Mouse (Mus musculus) kidney, embryonic 16.5 days (tissue): ENCODE results near the gene Pip4k2c. TPM values are rescaled to one million over a fixed set of nuclear protein-coding genes. Genes with fewer than 3 reads are reported as not detected.

Experiments used
- polyA plus RNA-seq: library from polyadenylated mRNA; unstranded; fragments of >200 nt; fragmentation: Nextera tagmentation; extraction: Ambion mirVana; gene quantifications from 2 replicates; pipeline ENCODE4 v1.2.1, GENCODE M21; 2015

The Pip4k2c gene
- polyA plus RNA-seq, 1 experiment from 2014 or later = 50.9 TPM

Other genes starting within 250 kb of the Pip4k2c start
- 70.5 and 76.1 TPM in 2 replicates for gene Ctdsp2, start 232.9 kb downstream of the Pip4k2c start, polyA plus RNA-seq
- 0.17 and 0.22 TPM in 2 replicates for gene Avil, start 210.9 kb downstream of the Pip4k2c start, polyA plus RNA-seq
- 102 and 103 TPM in 2 replicates for gene Tsfm, start 180.7 kb downstream of the Pip4k2c start, polyA plus RNA-seq
- 52.8 and 58.2 TPM in 2 replicates for gene Mettl1, start 170.2 kb downstream of the Pip4k2c start, polyA plus RNA-seq
- gene Eef1akmt3, start 170.1 kb downstream of the Pip4k2c start, polyA plus RNA-seq = 0.76 and 0.94 TPM in 2 replicates
- gene Cyp27b1, start 163.3 kb downstream of the Pip4k2c start, polyA plus RNA-seq = 32.6 and 53.8 TPM in 2 replicates
- 1.2 and 1.4 TPM in 2 replicates for gene March9, start 151.4 kb downstream of the Pip4k2c start, polyA plus RNA-seq
- gene Cdk4, start 148.1 kb downstream of the Pip4k2c start, polyA plus RNA-seq = 1,871 and 1,917 TPM in 2 replicates
- 205 and 208 TPM in 2 replicates for gene Tspan31, start 141.3 kb downstream of the Pip4k2c start, polyA plus RNA-seq
- gene Agap2, start 136.3 kb downstream of the Pip4k2c start, polyA plus RNA-seq = 0.04 and 0.09 TPM in 2 replicates
- gene Os9, start 90.5 kb downstream of the Pip4k2c start, polyA plus RNA-seq = 106 and 110 TPM in 2 replicates
- 7.2 and 10.1 TPM in 2 replicates for gene B4galnt1, start 46.4 kb downstream of the Pip4k2c start, polyA plus RNA-seq
- 2.7 and 4.4 TPM in 2 replicates for gene Slc26a10, start 30.9 kb downstream of the Pip4k2c start, polyA plus RNA-seq
- gene Arhgef25, start 21.5 kb downstream of the Pip4k2c start, polyA plus RNA-seq = 47.8 and 53.8 TPM in 2 replicates
- gene Dtx3, start 15.9 kb downstream of the Pip4k2c start, polyA plus RNA-seq = 115 and 125 TPM in 2 replicates
- 0.76 and 1.7 TPM in 2 replicates for gene Kif5a, start 51.8 kb upstream of the Pip4k2c start, polyA plus RNA-seq
- gene Dctn2, start 54.8 kb upstream of the Pip4k2c start, polyA plus RNA-seq = 206 and 212 TPM in 2 replicates
- 13.3 and 14.8 TPM in 2 replicates for gene Mbd6, start 77.4 kb upstream of the Pip4k2c start, polyA plus RNA-seq
- 115 and 123 TPM in 2 replicates for gene Mars, start 100.2 kb upstream of the Pip4k2c start, polyA plus RNA-seq
- 2.5 and 2.6 TPM in 2 replicates for gene Arhgap9, start 110.4 kb upstream of the Pip4k2c start, polyA plus RNA-seq
- gene Gli1, start 130.4 kb upstream of the Pip4k2c start, polyA plus RNA-seq = 7.5 and 9.5 TPM in 2 replicates
- gene Inhbe, start 142.8 kb upstream of the Pip4k2c start, polyA plus RNA-seq = 0.08 TPM in 1 of 2 replicates, not detected in the other
- 0.09 and 0.24 TPM in 2 replicates for gene Inhbc, start 158.8 kb upstream of the Pip4k2c start, polyA plus RNA-seq
- 28.1 and 29.0 TPM in 2 replicates for gene R3hdm2, start 168.7 kb upstream of the Pip4k2c start, polyA plus RNA-seq